Mouse (Mus musculus) megakaryocyte, embryonic 14.5 days (primary cell): Measurements from ENCODE around the gene Hist1h2bp.
"Not testable (repeated sequence)": the region's sequence is repeated elsewhere in the genome, so short reads cannot be mapped to it uniquely, and the experiment has no call there.

Source experiments
- FLI1 ChIP-seq: IDR thresholded peaks from 2 replicates; pipeline ENCODE4 v1.6.1; 2012; ENCODE audit warnings: low read length, inconsistent platforms, mixed read lengths
- GATA1 ChIP-seq: IDR thresholded peaks from 3 replicates; pipeline ENCODE4 v1.6.1; 2012; ENCODE audit warnings: mixed read lengths, low read length, inconsistent platforms, borderline replicate concordance

- not testable (repeated sequence) for TF ChIP-seq GATA1, FLI1
These were observed 24.3 kb downstream of the Hist1h2bp start, which contains the start of gene Hist1h4m for GRCm38 (mm10) chr13:21811539-21811938.
